Mouse (Mus musculus) cortical plate, adult 2 months (tissue): ENCODE results near the gene Lrrc8e. TPM values are rescaled to one million over a fixed set of nuclear protein-coding genes. Genes with fewer than 3 reads are reported as not detected.
"Not testable (repeated sequence)": the region's sequence is repeated elsewhere in the genome, so short reads cannot be mapped to it uniquely, and the experiment has no call there.

Experiments
- H3K27ac ChIP-seq: fragments of 200-500 bp; 2 replicates; pipeline ENCODE4 v1.5.1; 2012; ENCODE audit warnings: low read length, control low read depth, inconsistent platforms; ENCODE audit not compliant: insufficient read depth
- H3K4me1 ChIP-seq: fragments of 200-500 bp; 2 replicates; pipeline ENCODE4 v1.6.1; 2011; ENCODE audit warnings: low read length; ENCODE audit not compliant: control insufficient read depth, insufficient read depth
- H3K4me3 ChIP-seq: fragments of 200-500 bp; 2 replicates; pipeline ENCODE4 v1.5.1; 2011; ENCODE audit warnings: mild to moderate bottlenecking, low read length, control low read depth; ENCODE audit not compliant: insufficient read depth
- CTCF ChIP-seq: fragments of 200-500 bp; IDR thresholded peaks from 2 replicates; pipeline ENCODE4 v1.5.1; 2011; ENCODE audit warnings: mild to moderate bottlenecking, control low read depth, low read length; ENCODE audit not compliant: insufficient read depth; ENCODE audit errors: extremely low read depth
- POLR2A ChIP-seq: fragments of 200-500 bp; IDR thresholded peaks from 2 replicates; pipeline ENCODE4 v1.6.1; 2011; ENCODE audit warnings: mild to moderate bottlenecking, low read length, control low read depth; ENCODE audit not compliant: insufficient read depth; ENCODE audit errors: extremely low read depth
- polyA plus RNA-seq: library from polyadenylated mRNA; depleted of rRNA; stranded (reverse); fragments of >200 nt; gene quantifications from 2 replicates; pipeline ENCODE4 v1.2.3, GENCODE M21; 2012

Gene Lrrc8e
- polyA plus RNA-seq, 1 experiment: not detected

DNA sequence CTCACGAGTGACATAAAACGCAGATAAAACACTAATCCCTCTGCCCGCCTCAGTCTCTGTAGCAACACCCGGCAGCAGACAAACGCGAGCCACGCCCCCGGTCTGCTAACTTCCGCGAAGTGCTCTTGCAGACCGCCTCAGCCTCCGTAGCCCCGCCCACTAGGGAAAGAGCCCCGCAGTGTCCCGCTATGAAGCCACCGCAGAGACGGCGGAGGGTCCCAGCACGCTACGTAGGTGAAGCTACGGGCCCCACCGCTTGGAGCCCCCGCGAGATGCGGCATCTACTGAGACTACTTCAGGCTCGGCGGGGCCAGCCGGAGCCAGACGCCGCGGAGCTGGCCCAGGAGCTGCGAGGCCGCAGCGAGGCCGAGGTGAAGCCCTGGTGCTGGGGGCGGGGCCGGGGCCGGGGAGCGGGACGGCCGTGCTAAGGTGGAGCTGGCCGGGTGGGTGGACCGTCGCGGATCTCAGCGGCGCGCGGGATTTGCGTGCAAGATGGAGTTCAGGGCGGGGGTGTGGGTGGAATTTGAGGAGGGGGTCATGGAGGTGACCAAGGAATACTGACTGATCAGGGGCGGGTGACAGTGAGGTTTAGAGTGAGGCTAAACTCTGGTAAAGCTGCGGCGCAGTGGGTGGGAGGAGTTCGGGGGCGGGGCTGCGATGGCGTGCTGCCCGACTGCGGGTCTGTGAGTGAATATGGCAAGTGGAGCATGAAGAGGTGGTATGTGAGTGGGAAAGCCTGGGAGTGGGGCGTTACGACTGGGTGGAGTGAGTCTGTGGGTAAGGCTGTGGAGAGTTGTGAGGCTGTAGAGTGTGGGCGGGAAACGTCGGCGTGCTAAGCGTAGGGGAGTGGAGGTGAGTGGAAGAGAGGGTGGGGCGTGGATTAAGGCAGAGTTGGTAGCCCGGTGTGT is 26.6 kb downstream of the Lrrc8e start, which contains the start of gene Snapc2:
Gene Snapc2, plus strand, starts transcription at position 147 of the 908 bp plus-strand sequence.
- H3K27ac ChIP-seq: peak within 1 kb of the TSS; percentile 48; the same call in 1 of the 2 replicates
- TF ChIP-seq CTCF (no peak), POLR2A (peak; percentile 43; the same call in 1 of the 2 replicates)
- peaks cover 4% of the 10 kb centered on the region for H3K4me1 ChIP-seq
- peak within 1 kb of the TSS; percentile 94 for H3K4me3 ChIP-seq

GRCm38 (mm10) chr8:4254001-4254400 is 27.4 kb downstream of the Lrrc8e start:
- Histone ChIP-seq H3K4me3 (peak overlapping the region; percentile 94; the same call in 1 of the 2 replicates), H3K27ac (no peak overlapping the region; the same call in 1 of the 2 replicates), H3K4me1 (peaks cover 4% of the 10 kb centered on the region)
- TF ChIP-seq CTCF: peak; percentile 46
- no peak for TF ChIP-seq POLR2A

DNA sequence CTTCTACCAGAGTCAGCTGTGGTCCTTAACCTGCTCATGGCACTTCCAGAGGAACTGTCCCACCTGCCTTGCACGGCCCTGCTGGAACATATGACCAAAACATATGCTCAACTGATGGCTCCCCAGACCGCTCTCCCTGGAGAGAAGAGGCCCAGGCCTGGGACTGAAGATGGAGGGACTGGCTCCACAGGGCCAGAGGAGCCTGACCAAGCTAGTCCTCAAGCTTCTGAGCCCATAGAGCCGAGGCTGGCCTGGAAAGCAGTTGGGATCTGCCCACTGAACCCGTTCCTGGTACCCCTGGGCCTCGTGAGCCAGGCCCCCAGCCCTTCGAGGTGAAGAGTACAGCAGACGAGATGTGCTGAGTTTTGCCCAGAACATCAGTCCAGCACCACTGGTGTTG is 28.8 kb downstream of the Lrrc8e start:
- not testable (repeated sequence) for H3K4me3 ChIP-seq, H3K4me1 ChIP-seq, H3K27ac ChIP-seq

- TF ChIP-seq POLR2A (peak; percentile 84; the same call in 1 of the 2 replicates), CTCF (no peak)
- 0 out of 2 replicates have a peak overlapping the region, but pooled peaks have one; percentile 31 for H3K27ac ChIP-seq
- H3K4me1 ChIP-seq: peaks cover 7% of the 10 kb centered on the region
- 0 out of 2 replicates have a peak overlapping the region, but pooled peaks have one; percentile 89 for H3K4me3 ChIP-seq
Measured at GRCm38 (mm10) chr8:4256911-4257310, 30.3 kb downstream of the Lrrc8e start.

- TF ChIP-seq CTCF (no peak), POLR2A (no peak)
- H3K4me3 ChIP-seq: peak overlapping the region; percentile 89
- H3K4me1 ChIP-seq: peaks cover 7% of the 10 kb centered on the region
- peak overlapping the region; percentile 89 for H3K27ac ChIP-seq
Measured at GRCm38 (mm10) chr8:4257350-4257749, 30.7 kb downstream of the Lrrc8e start.

- H3K4me3 ChIP-seq: peak overlapping the region; percentile 89
- peaks cover 8% of the 10 kb centered on the region for H3K4me1 ChIP-seq
- H3K27ac ChIP-seq: peak overlapping the region; percentile 89
- peak; percentile 67 for TF ChIP-seq CTCF
- TF ChIP-seq POLR2A: no peak; the same call in 1 of the 2 replicates
Measured at GRCm38 (mm10) chr8:4258233-4258632, 31.6 kb downstream of the Lrrc8e start.

GRCm38 (mm10) chr8:4258678-4259077 is 32.1 kb downstream of the Lrrc8e start:
- TF ChIP-seq CTCF: no peak
- no peak for TF ChIP-seq POLR2A
- peaks cover 10% of the 10 kb centered on the region for H3K4me1 ChIP-seq
- H3K27ac ChIP-seq: peak overlapping the region; percentile 89
- H3K4me3 ChIP-seq: peak overlapping the region; percentile 89

DNA sequence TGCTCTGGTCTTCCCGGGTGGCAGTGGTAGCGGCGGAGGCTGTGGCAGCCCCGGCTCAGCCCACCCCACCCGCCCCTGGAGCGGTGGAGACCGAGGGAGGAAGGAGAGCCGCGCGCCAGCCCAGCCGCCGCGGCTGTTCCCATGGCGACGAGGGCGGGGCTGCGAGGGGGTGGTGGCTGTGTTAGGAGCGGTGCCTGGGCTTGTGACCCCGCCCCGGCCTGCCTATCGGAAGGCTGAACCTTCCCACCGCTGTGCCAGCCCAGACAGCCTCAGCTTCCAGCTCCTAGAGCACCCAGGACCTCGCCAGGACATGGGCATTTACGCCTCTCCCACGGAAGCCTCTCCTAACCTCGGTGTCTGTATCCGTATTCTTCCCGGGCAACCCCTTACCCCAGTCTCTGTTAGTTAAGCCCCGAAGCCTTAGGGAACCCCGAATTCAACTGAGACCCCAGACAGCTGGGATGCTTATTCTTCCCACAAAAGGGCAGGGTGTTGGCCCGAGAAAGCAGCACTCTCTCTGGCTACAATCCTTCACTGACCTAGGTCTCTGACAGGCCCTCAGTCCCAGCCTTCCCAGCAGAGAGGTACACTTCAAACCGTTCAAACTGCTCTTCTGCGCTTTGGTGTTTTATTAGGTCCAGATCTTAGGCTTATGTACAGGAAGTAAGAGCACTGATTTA is 32.6 kb downstream of the Lrrc8e start, which contains the start of gene Ctxn1:
Gene Ctxn1, minus strand, starts transcription at position 150 of the 680 bp plus-strand sequence.
- Histone ChIP-seq H3K27ac (peak within 1 kb of the TSS; percentile 93), H3K4me1 (peaks cover 10% of the 10 kb centered on the region), H3K4me3 (peak within 1 kb of the TSS; percentile 89)
- TF ChIP-seq CTCF (no peak), POLR2A (peak; percentile 58; the same call in 1 of the 2 replicates)

GRCm38 (mm10) chr8:4259805-4260170 is 33.2 kb downstream of the Lrrc8e start:
- no peak overlapping the region for H3K4me3 ChIP-seq
- TF ChIP-seq POLR2A (no peak), CTCF (no peak)
- no peak overlapping the region for H3K27ac ChIP-seq
- peaks cover 12% of the 10 kb centered on the region for H3K4me1 ChIP-seq
